Mouse (Mus musculus): ENCODE data around the gene Olfr1361. TPM values are rescaled to one million over a fixed set of nuclear protein-coding genes. Genes with fewer than 3 reads are reported as not detected.

Olfr1361 gene
- polyA plus RNA-seq (2014; fragmentation: Nextera tagmentation; extraction: Ambion mirVana), result not detected in 2 replicates

GRCm38 (mm10) chr13:21663286-21663685 is at the start of gene Olfr1361:
Olfr1361 (minus strand) TSS chr13:21663386.
- no peak for ATAC-seq (ENCODE audit: insufficient read depth)
- no peak for TF ChIP-seq CTCF (IDR thresholded peaks at IDR 0.05; ENCODE audit: low read depth)

GRCm38 (mm10) chr13:21711698-21712097 is 48.5 kb upstream of the Olfr1361 start:
- H3K4me1 ChIP-seq (ENCODE audit: insufficient read depth), result no peaks in the 10 kb centered on the region
- H3K4me2 ChIP-seq, result peak overlapping the region; percentile 72
- no peaks in the 10 kb centered on the region for H3K9me3 ChIP-seq (ENCODE audit: low read depth, low read length)
- H3K27me3 ChIP-seq (ENCODE audit: insufficient read depth, low read length), result no peaks in the 10 kb centered on the region
- peak overlapping the region; percentile 68 for H3K4me3 ChIP-seq (ENCODE audit: low read depth, low read length)
- no peak for DNase-seq
- ATAC-seq (ENCODE audit: insufficient read depth), result no peak
- no peak for TF ChIP-seq CTCF (IDR thresholded peaks at IDR 0.05; ENCODE audit: low read depth)
- WGBS, result 21% methylated on average over 4 of the region's 4 CpGs
- H3K9ac ChIP-seq, result 0 out of 2 replicates have a peak overlapping the region, but pooled peaks have one; percentile 38
- H3K36me3 ChIP-seq (ENCODE audit: insufficient read depth), result no peaks in the 10 kb centered on the region
- no peak overlapping the region for H3K27ac ChIP-seq (ENCODE audit: low read depth)

More at GRCm38 (mm10) chr13:21663286-21663685, at the start of gene Olfr1361:
- no peak within 1 kb of the TSS for H3K27ac ChIP-seq (ENCODE audit: low read depth)
- H3K4me3 ChIP-seq (ENCODE audit: low read depth, low read length), result no peak within 1 kb of the TSS
- H3K27me3 ChIP-seq (ENCODE audit: insufficient read depth, low read length), result no peaks in the 10 kb centered on the region
- H3K4me1 ChIP-seq (ENCODE audit: insufficient read depth), result no peaks in the 10 kb centered on the region
- no peak within 1 kb of the TSS for H3K4me2 ChIP-seq
- DNase-seq, result no peak
- H3K36me3 ChIP-seq (ENCODE audit: insufficient read depth), result no peaks in the 10 kb centered on the region
- WGBS, result 47% methylated on average over 2 of the region's 2 CpGs
- no peak within 1 kb of the TSS for H3K9ac ChIP-seq
- no peaks in the 10 kb centered on the region for H3K9me3 ChIP-seq (ENCODE audit: low read depth, low read length)

GRCm38 (mm10) chr13:21710821-21711525 is 47.8 kb upstream of the Olfr1361 start:
- H3K9ac ChIP-seq, result peak overlapping the region; percentile 38; the same call in 1 of the 2 replicates
- H3K4me1 ChIP-seq (ENCODE audit: insufficient read depth), result no peaks in the 10 kb centered on the region
- peak overlapping the region; percentile 68 for H3K4me3 ChIP-seq (ENCODE audit: low read depth, low read length)
- TF ChIP-seq CTCF (IDR thresholded peaks at IDR 0.05; ENCODE audit: low read depth), result no peak
- H3K36me3 ChIP-seq (ENCODE audit: insufficient read depth), result no peaks in the 10 kb centered on the region
- ATAC-seq (ENCODE audit: insufficient read depth), result peak; percentile 76
- WGBS, result 3% methylated on average over 22 of the region's 22 CpGs
- H3K27me3 ChIP-seq (ENCODE audit: insufficient read depth, low read length), result no peaks in the 10 kb centered on the region
- peak; percentile 88 for DNase-seq
- no peaks in the 10 kb centered on the region for H3K9me3 ChIP-seq (ENCODE audit: low read depth, low read length)
- peak overlapping the region; percentile 72 for H3K4me2 ChIP-seq
- peak overlapping the region; percentile 67; the same call in 1 of the 2 replicates for H3K27ac ChIP-seq (ENCODE audit: low read depth)

- H3K4me1 ChIP-seq (ENCODE audit: insufficient read depth), result no peaks in the 10 kb centered on the region
- H3K27ac ChIP-seq (ENCODE audit: low read depth), result peak overlapping the region; percentile 87
- no peaks in the 10 kb centered on the region for H3K36me3 ChIP-seq (ENCODE audit: insufficient read depth)
- no peaks in the 10 kb centered on the region for H3K9me3 ChIP-seq (ENCODE audit: low read depth, low read length)
- DNase-seq (peak; percentile 95), ATAC-seq (ENCODE audit: insufficient read depth) (peak; percentile 79)
- peak; percentile 80 for TF ChIP-seq CTCF (IDR thresholded peaks at IDR 0.05; ENCODE audit: low read depth)
- H3K4me3 ChIP-seq (ENCODE audit: low read depth, low read length), result peak overlapping the region; percentile 68
- peak overlapping the region; percentile 60 for H3K9ac ChIP-seq
- H3K4me2 ChIP-seq, result peak overlapping the region; percentile 72
- WGBS, result under 1% methylated on average over 32 of the region's 32 CpGs
- no peaks in the 10 kb centered on the region for H3K27me3 ChIP-seq (ENCODE audit: insufficient read depth, low read length)
Measured at GRCm38 (mm10) chr13:21710031-21710711, 47.0 kb upstream of the Olfr1361 start.

GRCm38 (mm10) chr13:21706669-21707068 is 43.5 kb upstream of the Olfr1361 start:
- WGBS, result 66% methylated on average over 4 of the region's 4 CpGs
- Histone ChIP-seq H3K9ac (no peak overlapping the region), H3K27ac (ENCODE audit: low read depth) (no peak overlapping the region), H3K4me3 (ENCODE audit: low read depth, low read length) (no peak overlapping the region), H3K9me3 (ENCODE audit: low read depth, low read length) (no peaks in the 10 kb centered on the region), H3K4me2 (no peak overlapping the region), H3K27me3 (ENCODE audit: insufficient read depth, low read length) (no peaks in the 10 kb centered on the region), H3K36me3 (ENCODE audit: insufficient read depth) (no peaks in the 10 kb centered on the region), H3K4me1 (ENCODE audit: insufficient read depth) (no peaks in the 10 kb centered on the region)
- ATAC-seq (ENCODE audit: insufficient read depth) (no peak), DNase-seq (no peak)
- no peak for TF ChIP-seq CTCF (IDR thresholded peaks at IDR 0.05; ENCODE audit: low read depth)

GRCm38 (mm10) chr13:21697811-21698210 is 34.6 kb upstream of the Olfr1361 start, which contains the start of gene Olfr1359:
Olfr1359 (plus strand) TSS chr13:21698111.
- no peaks in the 10 kb centered on the region for H3K4me1 ChIP-seq (ENCODE audit: insufficient read depth)
- no peaks in the 10 kb centered on the region for H3K27me3 ChIP-seq (ENCODE audit: insufficient read depth, low read length)
- ATAC-seq (ENCODE audit: insufficient read depth) (no peak), DNase-seq (no peak)
- H3K36me3 ChIP-seq (ENCODE audit: insufficient read depth), result no peaks in the 10 kb centered on the region
- no peaks in the 10 kb centered on the region for H3K9me3 ChIP-seq (ENCODE audit: low read depth, low read length)
- no peak within 1 kb of the TSS for H3K4me2 ChIP-seq
- TF ChIP-seq CTCF (IDR thresholded peaks at IDR 0.05; ENCODE audit: low read depth), result no peak
- no peak within 1 kb of the TSS for H3K27ac ChIP-seq (ENCODE audit: low read depth)
- H3K9ac ChIP-seq, result no peak within 1 kb of the TSS
- no peak within 1 kb of the TSS for H3K4me3 ChIP-seq (ENCODE audit: low read depth, low read length)

GRCm38 (mm10) chr13:21677305-21677704 is 14.1 kb upstream of the Olfr1361 start, which contains the start of gene Olfr1360:
Olfr1360 (minus strand) TSS chr13:21677405.
- 68% methylated on average over 2 of the region's 2 CpGs for WGBS
- no peak for DNase-seq
- Histone ChIP-seq H3K9me3 (ENCODE audit: low read depth, low read length) (no peaks in the 10 kb centered on the region), H3K27ac (ENCODE audit: low read depth) (no peak within 1 kb of the TSS), H3K9ac (no peak within 1 kb of the TSS), H3K36me3 (ENCODE audit: insufficient read depth) (no peaks in the 10 kb centered on the region), H3K4me3 (ENCODE audit: low read depth, low read length) (no peak within 1 kb of the TSS), H3K27me3 (ENCODE audit: insufficient read depth, low read length) (no peaks in the 10 kb centered on the region), H3K4me1 (ENCODE audit: insufficient read depth) (no peaks in the 10 kb centered on the region), H3K4me2 (no peak within 1 kb of the TSS)
- ATAC-seq (ENCODE audit: insufficient read depth), result no peak
- TF ChIP-seq CTCF (IDR thresholded peaks at IDR 0.05; ENCODE audit: low read depth), result no peak

Data from lung, embryonic 14.5 days (tissue).